Comparison of ENCODE assay signal across 38 mouse cellular contexts in genomic region chr6:22268677-22269076, GRCm38 (mm10). TPM values are rescaled to one million over a fixed set of nuclear protein-coding genes. Genes with fewer than 3 reads are reported as not detected.
"Had no signal": no experiment of that assay in that cellular context is flagged by ENCODE, and none has a peak within 500 bp of the region (broad histone marks: within the 10 kb centered on the region; RNA-seq: fewer than 3 reads in every experiment).

No protein-coding gene starts in this region.

- H3K27me3 ChIP-seq: heart, embryonic 12.5 days; heart, embryonic 13.5 days; heart, embryonic 15.5 days; hindbrain, embryonic 12.5 days; hindbrain, embryonic 13.5 days; hindbrain, embryonic 15.5 days; intestine, embryonic 15.5 days; kidney, embryonic 15.5 days had no signal

- ATAC-seq: hindbrain, embryonic 16.5 days; hindbrain, postnatal 0 days; inflammation-experienced regulatory T-cells, adult 6 months; intestine, embryonic 15.5 days; intestine, embryonic 16.5 days; intestine, postnatal 0 days had no signal

- H3K4me1 ChIP-seq: heart, embryonic 10.5 days; hindbrain, embryonic 10.5 days; hindbrain, embryonic 12.5 days; hindbrain, embryonic 13.5 days; hindbrain, embryonic 15.5 days; intestine, embryonic 15.5 days; kidney, embryonic 15.5 days had no signal

- H3K9ac ChIP-seq: heart, embryonic 12.5 days; heart, embryonic 13.5 days; heart, embryonic 15.5 days; hindbrain, embryonic 12.5 days; hindbrain, embryonic 13.5 days; hindbrain, embryonic 14.5 days; hindbrain, embryonic 15.5 days; intestine, embryonic 15.5 days; kidney, embryonic 15.5 days had no signal

- H3K4me3 ChIP-seq: heart, embryonic 10.5 days; heart, embryonic 12.5 days; heart, embryonic 13.5 days; heart, embryonic 15.5 days; hindbrain, embryonic 10.5 days; hindbrain, embryonic 12.5 days; hindbrain, embryonic 13.5 days; hindbrain, embryonic 15.5 days; intestine, embryonic 15.5 days; kidney, embryonic 15.5 days; layer of hippocampus, adult 2 months; left cerebral cortex, adult 2 months had no signal

- H3K36me3 ChIP-seq: heart, embryonic 10.5 days; heart, embryonic 12.5 days; heart, embryonic 13.5 days; heart, embryonic 15.5 days; hindbrain, embryonic 10.5 days; hindbrain, embryonic 12.5 days; hindbrain, embryonic 13.5 days; hindbrain, embryonic 15.5 days; intestine, embryonic 15.5 days; kidney, embryonic 15.5 days had no signal

- H3K4me2 ChIP-seq: heart, embryonic 11.5 days; heart, embryonic 12.5 days; heart, embryonic 13.5 days; heart, embryonic 15.5 days; hindbrain, embryonic 12.5 days; hindbrain, embryonic 13.5 days; hindbrain, embryonic 14.5 days; hindbrain, embryonic 15.5 days; intestine, embryonic 15.5 days; kidney, embryonic 15.5 days had no signal

- H3K9me3 ChIP-seq: heart, embryonic 10.5 days; heart, embryonic 12.5 days; heart, embryonic 13.5 days; heart, embryonic 15.5 days; hindbrain, embryonic 10.5 days; hindbrain, embryonic 12.5 days; hindbrain, embryonic 13.5 days; hindbrain, embryonic 15.5 days; intestine, embryonic 15.5 days; kidney, embryonic 15.5 days had no signal

- H3K27ac ChIP-seq: heart, embryonic 10.5 days; heart, embryonic 13.5 days; heart, embryonic 15.5 days; hindbrain, embryonic 10.5 days; hindbrain, embryonic 12.5 days; hindbrain, embryonic 13.5 days; hindbrain, embryonic 14.5 days; hindbrain, embryonic 15.5 days; hindbrain, postnatal 0 days; intestine, embryonic 15.5 days; kidney, embryonic 15.5 days; kidney, postnatal 0 days; layer of hippocampus, adult 2 months; left cerebral cortex, adult 2 months had no signal

- DNase-seq: heart, postnatal 10 days; heart, postnatal 14 days; heart, postnatal 36 days; heart, postnatal 4 days; kidney, adult 11 months; kidney, adult 18-20 months; kidney, adult 2 months; kidney, adult 8-10 months; kidney, adult 9 months; kidney, postnatal 10 days; kidney, postnatal 14 days; kidney, postnatal 25 days; kidney, postnatal 36 days; kidney, postnatal 4 days; layer of hippocampus, adult 9-11 months; layer of hippocampus, postnatal 36 days had no signal

RNA-seq across cellular contexts. Expression of gene Wnt16, which starts 19.4 kb away (rescaled TPM):
- total RNA-seq: hematopoietic stem cell, adult 5-6 weeks had no signal
- polyA plus RNA-seq: large intestine, adult 2 months had no signal
